Mouse (Mus musculus) G1E (cell line): ENCODE results near the gene Scel.

Experiments used
- CTCF ChIP-seq: IDR thresholded peaks from 2 replicates; pipeline ENCODE4 v1.5.1; 2012; ENCODE audit warnings: low read depth, low read length, inconsistent platforms, mixed read lengths
- GATA1 ChIP-seq: IDR thresholded peaks from 2 replicates; pipeline ENCODE4 v1.6.1; 2012; ENCODE audit warnings: borderline replicate concordance, low read length, inconsistent platforms, mixed read lengths
- GATA2 ChIP-seq: IDR thresholded peaks from 2 replicates; pipeline ENCODE4 v1.6.1; 2012; ENCODE audit warnings: low read depth, low read length, inconsistent platforms, borderline replicate concordance
- POLR2AphosphoS5 ChIP-seq: IDR thresholded peaks from 2 replicates; pipeline ENCODE4 v1.6.1; 2012; ENCODE audit warnings: low read depth, low read length, inconsistent platforms; ENCODE audit not compliant: insufficient replicate concordance
- TAL1 ChIP-seq: conservative IDR thresholded peaks from 2 replicates; pipeline ENCODE4 v1.6.1; 2012; ENCODE audit warnings: low read depth, low read length, inconsistent platforms, mixed read lengths

DNA sequence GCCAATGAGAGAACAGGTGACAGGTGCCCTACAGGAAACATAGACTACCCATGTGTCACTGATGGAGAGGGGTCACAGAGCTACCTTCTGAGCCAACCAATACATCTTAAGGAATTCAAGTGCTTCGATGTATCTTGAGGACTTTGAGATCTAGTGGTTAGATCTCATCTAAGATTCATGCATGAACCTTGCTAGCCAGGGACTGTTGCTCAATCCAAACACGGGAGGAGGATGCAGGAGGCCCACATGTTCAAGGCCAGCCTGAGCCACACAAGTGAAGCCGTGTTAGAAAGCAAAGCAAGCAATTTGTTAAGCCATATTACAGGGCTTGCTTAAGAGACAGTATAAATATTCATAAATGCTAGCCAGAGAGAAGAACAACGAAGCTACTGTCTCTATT is 38.8 kb downstream of the Scel start:
- no peak for TF ChIP-seq CTCF
- no peak for TF ChIP-seq GATA1
- no peak for TF ChIP-seq TAL1
- TF ChIP-seq GATA2, result no peak
- TF ChIP-seq POLR2AphosphoS5, result no peak
